ENCODE assay signal across 19 mouse cellular contexts in genomic region chr13:112749881-112750280, GRCm38 (mm10). TPM values are rescaled to one million over a fixed set of nuclear protein-coding genes. Genes with fewer than 3 reads are reported as not detected.
DNase-seq lines count a peak whose midpoint lies in the region; ATAC-seq and TF ChIP-seq lines count a peak whose summit lies in the region.
"Had no signal": no experiment of that assay in that cellular context is flagged by ENCODE, and none has a peak within 500 bp of the region (broad histone marks: within the 10 kb centered on the region; RNA-seq: fewer than 3 reads in every experiment).

No protein-coding gene starts in this region.

- no peak overlapping the region for H3K9ac ChIP-seq in heart, adult 2 months (ENCODE audit: low read depth, low read length)
- peak overlapping the region; percentile 70 for H3K9ac ChIP-seq in liver, embryonic 12.5 days
- H3K9ac ChIP-seq in liver, embryonic 15.5 days = peak overlapping the region; percentile 60; the same call in 1 of the 2 replicates
- H3K9ac ChIP-seq in kidney, embryonic 14.5 days (ENCODE audit: low read depth, low read length) = no peak overlapping the region
- H3K9ac ChIP-seq: embryonic facial prominence, embryonic 13.5 days; heart, embryonic 12.5 days; hindbrain, embryonic 12.5 days had no signal

- H3K9me3 ChIP-seq in liver, embryonic 12.5 days (replicated peaks) = no peaks in the 10 kb centered on the region
- no peaks in the 10 kb centered on the region for H3K9me3 ChIP-seq in liver, embryonic 15.5 days (replicated peaks)
- H3K9me3 ChIP-seq in kidney, embryonic 14.5 days (ENCODE audit: control insufficient read depth, low read length) = no peaks in the 10 kb centered on the region
- H3K9me3 ChIP-seq: embryonic facial prominence, embryonic 13.5 days; forebrain, embryonic 10.5 days; heart, embryonic 12.5 days; hindbrain, embryonic 12.5 days had no signal

- no peak overlapping the region for H3K4me3 ChIP-seq in heart, adult 2 months
- no peak overlapping the region for H3K4me3 ChIP-seq in liver, embryonic 12.5 days
- no peak overlapping the region for H3K4me3 ChIP-seq in liver, embryonic 15.5 days (replicated peaks)
- no peak overlapping the region for H3K4me3 ChIP-seq in kidney, embryonic 14.5 days (ENCODE audit: low read length)
- H3K4me3 ChIP-seq: embryonic facial prominence, embryonic 13.5 days; forebrain, embryonic 10.5 days; heart, embryonic 12.5 days; hindbrain, embryonic 12.5 days had no signal

- TF ChIP-seq CTCF in heart, adult 2 months (IDR thresholded peaks at IDR 0.05) = no peak

- H3K27ac ChIP-seq in heart, adult 2 months = peak overlapping the region; percentile 92
- peak overlapping the region; percentile 95 for H3K27ac ChIP-seq in liver, embryonic 12.5 days
- peak overlapping the region; percentile 98 for H3K27ac ChIP-seq in liver, embryonic 15.5 days (replicated peaks)
- H3K27ac ChIP-seq in kidney, embryonic 14.5 days (ENCODE audit: low read depth, low read length) = no peak overlapping the region
- H3K27ac ChIP-seq: embryonic facial prominence, embryonic 13.5 days; forebrain, embryonic 10.5 days; hindbrain, embryonic 12.5 days had no signal

- intact Hi-C loops in heart, adult 2 months (cut with DNase I) = no loop called here
- intact Hi-C loops in heart, postnatal 10 days (cut with DNase I) = no loop called here

- TF ChIP-seq POLR2A in heart, adult 2 months (IDR thresholded peaks at IDR 0.05; ENCODE audit: insufficient read depth, low read depth, low read length) = no peak

- DNase-seq in heart, adult 2 months = no peak
- DNase-seq in heart, postnatal 10 days = no peak
- DNase-seq: adrenal gland, adult 2 months; adrenal gland, postnatal 25 days; cerebellum, adult 11-12 months; cerebellum, adult 9-10 months; cerebellum, postnatal 25 days; heart, postnatal 4 days had no signal

- H3K79me2 ChIP-seq in heart, adult 2 months (replicated peaks; ENCODE audit: control insufficient read depth, insufficient read depth, low read length) = no peaks in the 10 kb centered on the region

- no peak for TF ChIP-seq EP300 in heart, adult 2 months (IDR thresholded peaks at IDR 0.05; ENCODE audit: insufficient read depth, low read depth, low read length)

- H3K4me1 ChIP-seq in heart, adult 2 months (ENCODE audit: control insufficient read depth, insufficient read depth, low read length) = peaks cover 27% of the 10 kb centered on the region
- H3K4me1 ChIP-seq in liver, embryonic 12.5 days = peaks cover 87% of the 10 kb centered on the region
- peaks cover 77% of the 10 kb centered on the region for H3K4me1 ChIP-seq in liver, embryonic 15.5 days (replicated peaks)
- peaks cover 10% of the 10 kb centered on the region for H3K4me1 ChIP-seq in kidney, embryonic 14.5 days (ENCODE audit: control insufficient read depth, insufficient read depth, low read length)

- no peak for ATAC-seq in liver, embryonic 12.5 days
- ATAC-seq in liver, embryonic 15.5 days (ENCODE audit: insufficient read depth) = no peak
- no peak for ATAC-seq in megakaryocyte, adult 5-6 weeks (ENCODE audit: poor library complexity, severe bottlenecking)
- no peak for ATAC-seq in kidney, embryonic 14.5 days (ENCODE audit: low FRiP score, low TSS enrichment)
- ATAC-seq: forebrain, embryonic 14.5 days; hindbrain, embryonic 16.5 days; inflammation-experienced regulatory T-cells, adult 6 months had no signal

- H3K27me3 ChIP-seq in heart, adult 2 months (ENCODE audit: control insufficient read depth, insufficient read depth, low read length) = no peaks in the 10 kb centered on the region
- H3K27me3 ChIP-seq in liver, embryonic 12.5 days (replicated peaks) = no peaks in the 10 kb centered on the region
- H3K27me3 ChIP-seq in liver, embryonic 15.5 days = no peaks in the 10 kb centered on the region
- H3K27me3 ChIP-seq in kidney, embryonic 14.5 days (ENCODE audit: control insufficient read depth, insufficient read depth, low read length) = no peaks in the 10 kb centered on the region
- H3K27me3 ChIP-seq: embryonic facial prominence, embryonic 13.5 days; heart, embryonic 12.5 days; hindbrain, embryonic 12.5 days had no signal

- peak overlapping the region; percentile 63 for H3K4me2 ChIP-seq in liver, embryonic 12.5 days
- peak overlapping the region; percentile 65; the same call in 1 of the 2 replicates for H3K4me2 ChIP-seq in liver, embryonic 15.5 days
- H3K4me2 ChIP-seq in kidney, embryonic 14.5 days (replicated peaks; ENCODE audit: low read depth, low read length) = no peak overlapping the region
- H3K4me2 ChIP-seq: embryonic facial prominence, embryonic 13.5 days; heart, embryonic 12.5 days; hindbrain, embryonic 12.5 days had no signal

- 89% methylated on average over 2 of the region's 2 CpGs for WGBS in heart, adult 2 months
- WGBS in liver, embryonic 12.5 days (ENCODE audit: insufficient replicate concordance) = 77% methylated on average over 2 of the region's 2 CpGs
- 79% methylated on average over 2 of the region's 2 CpGs for WGBS in liver, embryonic 15.5 days (ENCODE audit: insufficient replicate concordance)
- 95% methylated on average over 2 of the region's 2 CpGs for WGBS in kidney, embryonic 14.5 days

- H3K36me3 ChIP-seq in heart, adult 2 months (ENCODE audit: control insufficient read depth, insufficient read depth, low read length) = peaks cover 8% of the 10 kb centered on the region
- no peaks in the 10 kb centered on the region for H3K36me3 ChIP-seq in liver, embryonic 12.5 days
- H3K36me3 ChIP-seq in liver, embryonic 15.5 days (replicated peaks) = no peaks in the 10 kb centered on the region
- no peaks in the 10 kb centered on the region for H3K36me3 ChIP-seq in kidney, embryonic 14.5 days (ENCODE audit: control insufficient read depth, insufficient read depth, low read length)
- H3K36me3 ChIP-seq: embryonic facial prominence, embryonic 13.5 days; forebrain, embryonic 10.5 days; heart, embryonic 12.5 days; hindbrain, embryonic 12.5 days had no signal

RNA-seq across cellular contexts. Expression of gene Plpp1, which starts 50.7 kb away (rescaled TPM):
- total RNA-seq in heart, adult 2 months (2021) = 10 to 100 TPM; 51.5 to 51.6 TPM
- 70.0 and 106 TPM in 2 replicates for polyA plus RNA-seq in heart, adult 2 months (2012; rRNA removed)
- 10 to 100 TPM; 89.0 to 90.0 TPM for total RNA-seq in heart, postnatal 10 days (2021)
- polyA plus RNA-seq in liver, embryonic 12.5 days (2016; fragmentation: Nextera tagmentation; extraction: Ambion mirVana) = 28.6 and 30.8 TPM in 2 replicates
- 42.1 and 45.6 TPM in 2 replicates for polyA plus RNA-seq in liver, embryonic 15.5 days (2015; fragmentation: Nextera tagmentation; extraction: Ambion mirVana)
- total RNA-seq in megakaryocyte, adult 5-6 weeks (2015) = 1.1 TPM in 2 replicates
- total RNA-seq in megakaryocyte, adult 5-6 weeks (2017) = 0.26 and 1.5 TPM in 2 replicates
- 61.9 and 63.6 TPM in 2 replicates for polyA plus RNA-seq in kidney, embryonic 14.5 days (2014; fragmentation: Nextera tagmentation; extraction: Ambion mirVana)

Comparison
In these comparisons a context has a peak if more than half of its experiments do, and no peak if none do; other contexts are left out.
1. H3K9ac ChIP-seq: peak in liver, embryonic 12.5 days (single experiment) and liver, embryonic 15.5 days (single experiment); none in heart, adult 2 months (single experiment) and kidney, embryonic 14.5 days (single experiment).